Mouse (Mus musculus) intestine, embryonic 14.5 days (tissue): ENCODE data around the gene Amigo1. TPM values are rescaled to one million over a fixed set of nuclear protein-coding genes. Genes with fewer than 3 reads are reported as not detected.
"Not testable (repeated sequence)": the region's sequence is repeated elsewhere in the genome, so short reads cannot be mapped to it uniquely, and the experiment has no call there.

ENCODE experiments used
- ATAC-seq: fragments of 200-750 bp; cut with Nextera tagmentation; replicated peaks from 2 replicates; pipeline ENCODE4 v1.8.0; 2017; ENCODE audit warnings: low read depth, moderate number of reproducible peaks, moderate TSS enrichment, moderate library complexity; ENCODE audit not compliant: low FRiP score, low TSS enrichment
- DNase-seq: peaks from one replicate; pipeline ENCODE4 v3.0.0-alpha.2; 2018; ENCODE audit warnings: low spot score
- H3K27ac ChIP-seq: fragments of 300-500 bp; sonication (generic); 2 replicates; pipeline ENCODE4 v1.5.1; 2014; ENCODE audit warnings: low read depth, mild to moderate bottlenecking, control low read depth
- H3K27me3 ChIP-seq: fragments of 300-500 bp; sonication (generic); replicated peaks from 2 replicates; pipeline ENCODE4 v1.6.1; 2014; ENCODE audit warnings: low read length, control low read depth; ENCODE audit not compliant: control insufficient read depth, insufficient read depth
- H3K36me3 ChIP-seq: fragments of 300-500 bp; sonication (generic); 2 replicates; pipeline ENCODE4 v1.6.1; 2014; ENCODE audit warnings: low read length, control low read depth; ENCODE audit not compliant: control insufficient read depth, insufficient read depth
- H3K4me1 ChIP-seq: fragments of 300-500 bp; sonication (generic); replicated peaks from 2 replicates; pipeline ENCODE4 v1.6.1; 2014; ENCODE audit warnings: low read length, control low read depth, mixed read lengths; ENCODE audit not compliant: control insufficient read depth, insufficient read depth
- H3K4me2 ChIP-seq: fragments of 300-500 bp; sonication (generic); 2 replicates; pipeline ENCODE4 v1.6.1; 2014; ENCODE audit warnings: low read length
- H3K4me3 ChIP-seq: fragments of 300-500 bp; sonication (generic); 2 replicates; pipeline ENCODE4 v1.5.1; 2014; ENCODE audit warnings: low read depth, low read length, control low read depth, mixed read lengths
- H3K9ac ChIP-seq: fragments of 300-500 bp; sonication (generic); 2 replicates; pipeline ENCODE4 v1.6.1; 2014; ENCODE audit warnings: mild to moderate bottlenecking, low read length
- H3K9me3 ChIP-seq: fragments of 300-500 bp; sonication (generic); 2 replicates; pipeline ENCODE4 v1.6.1; 2016; ENCODE audit warnings: low read length, control low read depth; ENCODE audit not compliant: control insufficient read depth
- WGBS: fragments of 180-500 bp; shearing (Covaris S2); extraction: QIAGEN DNeasy Blood & Tissue Kit; methylation state at CpG from one replicate; pipeline ENCODE4 v1.1.7; 2014; 5-methylcytosine and 5-hydroxymethylcytosine counted together
- polyA plus RNA-seq: library from polyadenylated mRNA; unstranded; fragments of >200 nt; fragmentation: Nextera tagmentation; extraction: Ambion mirVana; gene quantifications from 2 replicates; pipeline ENCODE4 v1.2.1, GENCODE M21; 2014

The Amigo1 gene
- polyA plus RNA-seq, 1 experiment from 2014 or later = 3.5 TPM

- Histone ChIP-seq H3K9me3 (no peaks in the 10 kb centered on the region), H3K9ac (no peak overlapping the region), H3K27ac (no peak overlapping the region), H3K4me3 (no peak overlapping the region), H3K36me3 (no peaks in the 10 kb centered on the region), H3K27me3 (peaks cover 11% of the 10 kb centered on the region), H3K4me2 (no peak overlapping the region), H3K4me1 (0 out of 2 replicates have a peak, but pooled peaks cover 4% of the 10 kb centered on the region)
- WGBS = 77% methylated on average over 4 of the region's 4 CpGs
- no peak for ATAC-seq
- no peak for DNase-seq
Observed at GRCm38 (mm10) chr3:108231646-108232045, 45.5 kb downstream of the Amigo1 start.

- 82% methylated on average over 4 of the region's 4 CpGs for WGBS
- not testable (repeated sequence) for H3K27me3 ChIP-seq, H3K4me3 ChIP-seq, DNase-seq, ATAC-seq, H3K36me3 ChIP-seq, H3K4me1 ChIP-seq, H3K9me3 ChIP-seq, H3K4me2 ChIP-seq, H3K9ac ChIP-seq, H3K27ac ChIP-seq
Observed at GRCm38 (mm10) chr3:108237474-108238102, 51.5 kb downstream of the Amigo1 start.

GRCm38 (mm10) chr3:108241243-108241839 lies 55.2 kb downstream of the Amigo1 start:
- Histone ChIP-seq H3K36me3 (no peaks in the 10 kb centered on the region), H3K27me3 (no peaks in the 10 kb centered on the region), H3K9me3 (no peaks in the 10 kb centered on the region), H3K4me1 (no peaks in the 10 kb centered on the region), H3K9ac (no peak overlapping the region), H3K4me2 (no peak overlapping the region), H3K27ac (no peak overlapping the region), H3K4me3 (no peak overlapping the region)
- 88% methylated on average over 3 of the region's 3 CpGs for WGBS
- ATAC-seq (no peak), DNase-seq (no peak)

Other genes with a start within 250 kb of the Amigo1 start
- gene Gstm6, start 242.6 kb upstream of the Amigo1 start, polyA plus RNA-seq = 8.7 and 11.6 TPM in 2 replicates
- gene Gstm3, start 217.1 kb upstream of the Amigo1 start, polyA plus RNA-seq = 27.3 and 41.6 TPM in 2 replicates
- gene Gstm2, start 199.9 kb upstream of the Amigo1 start, polyA plus RNA-seq = 140 and 141 TPM in 2 replicates
- 186 and 220 TPM in 2 replicates for gene Gstm1, start 168.4 kb upstream of the Amigo1 start, polyA plus RNA-seq
- gene Gstm4, start 141.4 kb upstream of the Amigo1 start, polyA plus RNA-seq = 20.4 and 20.6 TPM in 2 replicates
- gene Ampd2, start 99.7 kb upstream of the Amigo1 start, polyA plus RNA-seq = 38.6 and 42.2 TPM in 2 replicates
- gene Gnat2, start 93.5 kb upstream of the Amigo1 start, polyA plus RNA-seq = 0.93 and 1.6 TPM in 2 replicates
- 171 and 182 TPM in 2 replicates for gene Gnai3, start 40.2 kb upstream of the Amigo1 start, polyA plus RNA-seq
- gene Gpr61, start 31.5 kb upstream of the Amigo1 start, polyA plus RNA-seq = 0.04 and 0.26 TPM in 2 replicates
- 2.3 and 2.6 TPM in 2 replicates for gene Cyb561d1, start 14.9 kb downstream of the Amigo1 start, polyA plus RNA-seq
- gene Atxn7l2, start 24.6 kb downstream of the Amigo1 start, polyA plus RNA-seq = 15.3 and 15.5 TPM in 2 replicates
- gene Sypl2, start 40.3 kb downstream of the Amigo1 start, polyA plus RNA-seq = 0.08 and 0.36 TPM in 2 replicates
- gene Psma5, start 70.6 kb downstream of the Amigo1 start, polyA plus RNA-seq = 319 and 324 TPM in 2 replicates
- 11.4 and 13.5 TPM in 2 replicates for gene Sort1, start 97.7 kb downstream of the Amigo1 start, polyA plus RNA-seq
- gene Mybphl, start 178.6 kb downstream of the Amigo1 start, polyA plus RNA-seq = not detected in 2 replicates
- 35.1 and 41.4 TPM in 2 replicates for gene Psrc1, start 197.5 kb downstream of the Amigo1 start, polyA plus RNA-seq
- 7.8 and 7.9 TPM in 2 replicates for gene Celsr2, start 229.2 kb downstream of the Amigo1 start, polyA plus RNA-seq